Mouse (Mus musculus) gastrocnemius, adult 8-10 months (tissue): ENCODE data around the gene Rpl38. TPM values are rescaled to one million over a fixed set of nuclear protein-coding genes. Genes with fewer than 3 reads are reported as not detected.

Source experiments
- DNase-seq, 2 experiments: peaks; one replicate each; pipeline ENCODE4 v3.0.0; 2022; ENCODE audit warnings: low spot score in 2 of 2
- total RNA-seq, 4 experiments: library from RNA; stranded (reverse); gene quantifications; 2 replicates each; pipeline ENCODE4 v1.2.4; 2022

The Rpl38 gene
- 100 to 1,000 TPM; 528 to 780 (median 621) TPM for total RNA-seq

DNA sequence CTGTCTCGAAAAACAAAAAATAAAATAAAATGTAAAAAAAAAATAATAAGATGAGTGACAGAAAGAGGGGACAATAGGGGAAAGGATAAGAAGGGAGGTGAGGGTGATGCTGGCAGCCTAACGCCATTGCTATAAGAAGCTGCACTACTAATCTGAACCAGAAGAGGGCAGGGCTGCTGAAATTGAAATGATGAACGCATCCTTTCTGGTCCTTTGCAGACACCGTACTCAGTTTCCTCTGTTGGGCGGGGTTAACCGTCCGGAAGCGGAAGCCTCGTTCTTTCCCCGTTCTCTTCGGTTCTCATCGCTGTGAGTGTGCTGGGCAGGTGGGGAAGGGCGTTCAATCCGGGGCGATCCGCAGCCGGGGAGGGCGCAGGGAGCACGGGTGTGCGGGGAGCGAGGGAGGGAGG, at the start of gene Rpl38:
Rpl38 (plus strand) TSS at position 224 of the 410 bp plus-strand sequence.
- peak; percentile 86 for DNase-seq

DNA sequence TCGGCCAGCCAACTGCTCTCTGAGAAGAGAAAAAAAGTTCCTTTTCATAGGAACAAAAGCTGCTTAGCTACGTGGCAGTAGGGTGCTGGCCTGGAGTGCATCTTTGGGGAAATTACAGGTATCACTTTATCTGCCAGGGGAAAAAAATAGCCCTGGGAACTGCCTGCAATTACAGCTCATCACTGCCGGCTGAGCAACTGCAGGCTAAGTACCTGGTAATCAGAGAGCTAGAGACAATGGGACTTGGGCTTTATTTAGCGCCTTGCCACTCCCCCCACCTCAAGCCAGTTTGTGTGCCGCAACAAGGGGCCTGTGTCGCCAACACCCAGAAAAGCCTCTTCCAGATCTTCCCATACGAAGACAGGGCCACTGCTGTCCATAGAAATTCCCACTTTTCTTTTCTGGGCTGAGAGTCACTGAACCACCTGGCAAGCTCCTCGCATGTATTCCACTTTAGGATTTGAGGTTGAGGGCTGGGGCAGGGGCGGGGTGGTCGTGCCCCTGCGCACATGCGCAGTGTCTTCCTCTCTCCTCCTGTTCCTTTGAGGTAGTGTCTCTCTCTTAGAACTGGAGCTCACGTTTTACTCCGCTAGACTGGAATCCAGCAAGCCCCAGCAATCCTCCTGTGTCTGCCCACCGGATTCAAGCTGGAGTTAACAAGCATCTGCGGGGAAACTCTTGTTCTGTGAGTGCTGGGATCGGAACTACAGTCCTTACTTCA, 49.5 kb upstream of the Rpl38 start:
- no peak for DNase-seq

DNA sequence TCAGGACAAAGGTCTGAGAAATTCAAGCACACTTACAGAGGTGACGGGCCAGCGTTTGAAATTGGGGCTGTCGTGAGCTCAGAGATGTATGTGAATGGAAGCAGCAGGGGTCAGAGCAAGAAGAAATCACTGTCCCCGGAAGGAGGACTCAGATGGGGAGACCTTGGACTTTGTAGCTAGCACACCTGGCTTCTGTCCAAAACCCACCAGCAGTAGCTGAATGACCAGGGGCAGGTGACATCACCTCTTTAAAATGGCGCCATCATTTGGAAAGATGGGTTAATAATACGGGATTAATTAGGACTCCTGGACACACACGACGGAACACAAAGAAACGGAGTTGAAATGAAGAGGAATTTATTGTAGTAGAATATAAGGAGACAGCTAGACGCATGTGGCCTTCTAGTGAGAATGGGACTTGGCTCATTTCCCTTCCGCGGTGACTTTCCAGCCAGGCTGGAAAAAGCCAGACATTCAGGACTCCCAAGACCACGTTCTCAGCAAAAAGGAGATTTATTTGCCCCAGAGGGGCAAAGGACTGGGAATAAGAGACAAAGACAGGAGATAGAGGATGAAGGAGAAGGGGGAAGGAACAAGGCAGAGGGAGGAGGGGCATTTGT, 42.1 kb upstream of the Rpl38 start:
- DNase-seq, result no peak

DNA sequence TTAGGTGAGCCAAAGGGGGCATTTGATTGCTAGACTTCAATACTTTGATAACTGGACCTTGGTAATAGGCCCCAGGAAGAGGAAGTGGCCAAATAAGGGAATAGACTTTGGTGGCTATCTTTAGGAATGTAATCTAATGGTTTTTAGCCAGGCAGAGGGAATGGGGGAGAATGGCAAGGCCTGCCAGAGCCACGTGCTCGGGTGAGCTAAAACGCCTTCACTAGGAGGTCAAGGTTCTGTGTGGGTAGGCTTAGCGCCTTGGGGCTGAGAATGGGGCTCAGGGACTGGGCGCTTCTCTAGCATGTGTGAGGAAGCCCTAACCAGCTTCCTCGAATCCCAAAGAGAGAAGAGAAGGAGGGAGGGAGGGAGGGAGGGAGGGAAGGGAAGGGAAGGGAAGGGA, 41.3 kb upstream of the Rpl38 start:
- DNase-seq, result no peak

DNA sequence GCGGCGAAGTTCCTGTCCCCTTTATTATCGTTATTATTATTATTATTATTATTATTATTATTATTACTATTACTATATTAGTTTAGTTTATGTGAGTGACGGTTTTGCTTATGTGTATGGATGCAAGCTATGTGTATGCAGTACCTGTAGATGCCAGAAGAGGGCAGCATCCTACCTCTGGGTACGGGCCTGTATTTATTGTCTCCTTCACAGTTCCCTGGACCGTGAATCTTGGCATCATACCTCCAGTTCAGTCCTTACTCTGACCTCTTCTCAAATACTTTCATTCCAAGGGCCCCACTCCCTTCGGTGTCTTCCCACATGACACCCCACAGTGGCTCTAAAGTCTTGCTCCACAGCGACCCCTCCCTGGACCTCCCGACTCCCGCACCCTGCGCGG, 40.3 kb upstream of the Rpl38 start:
- no peak for DNase-seq

DNA sequence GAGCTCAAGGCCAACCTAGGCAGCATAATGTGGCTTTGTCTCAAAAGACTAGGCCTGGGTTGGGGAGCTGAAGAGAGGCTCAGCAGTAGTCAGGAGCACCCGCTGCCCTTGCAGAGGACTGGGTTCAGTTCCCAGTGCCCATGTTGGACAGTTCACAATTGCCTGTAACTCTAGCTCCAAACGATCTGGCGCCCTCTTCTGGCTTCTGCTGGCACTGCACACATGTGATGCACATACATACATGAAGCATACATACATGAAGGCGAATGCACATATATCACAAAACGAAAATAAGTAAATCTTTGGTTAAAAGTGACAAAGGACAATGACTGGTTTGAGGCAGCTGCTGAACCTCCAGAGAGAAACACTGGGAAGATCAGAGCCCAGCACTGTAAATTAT, 38.3 kb upstream of the Rpl38 start:
- DNase-seq, result no peak

DNA sequence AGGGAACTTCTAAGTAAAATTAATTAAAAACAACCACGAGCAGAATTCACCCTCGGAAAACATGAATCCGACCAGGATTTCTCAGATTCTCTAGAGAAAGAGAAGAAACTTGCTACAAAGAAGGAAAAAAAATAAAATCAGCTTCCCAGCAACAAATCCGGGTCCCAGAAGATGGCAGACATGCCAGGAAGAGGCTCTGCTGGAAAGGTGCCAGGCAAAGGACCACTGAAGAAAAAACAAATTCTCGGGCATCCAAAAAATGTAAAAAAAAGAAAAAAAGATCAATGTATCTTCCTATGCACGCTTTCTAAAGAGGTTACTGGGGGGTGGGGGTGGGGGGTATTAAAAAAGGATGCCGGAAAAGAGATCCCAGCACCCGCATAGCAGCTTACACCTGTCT, 36.1 kb upstream of the Rpl38 start:
- no peak for DNase-seq

DNA sequence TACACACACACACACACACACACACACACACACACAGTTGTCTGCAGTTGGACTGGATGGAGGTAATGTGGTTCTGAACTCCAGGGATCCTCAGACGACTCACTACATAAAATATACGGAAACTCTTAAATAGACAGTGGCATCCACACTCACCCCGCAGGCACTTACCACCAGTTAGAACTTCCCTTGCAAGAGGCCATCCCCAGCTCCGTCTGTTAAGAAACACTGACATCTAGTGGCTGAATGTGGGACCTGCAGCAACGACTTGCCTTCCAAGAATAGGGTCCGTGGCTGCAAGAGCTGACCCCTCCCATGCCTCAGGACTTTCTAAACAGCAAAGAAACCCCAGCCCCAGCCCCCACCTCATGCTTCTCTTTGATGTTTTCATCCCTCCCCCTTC, 32.0 kb upstream of the Rpl38 start:
- peak; percentile 47 to 54 for DNase-seq

DNA sequence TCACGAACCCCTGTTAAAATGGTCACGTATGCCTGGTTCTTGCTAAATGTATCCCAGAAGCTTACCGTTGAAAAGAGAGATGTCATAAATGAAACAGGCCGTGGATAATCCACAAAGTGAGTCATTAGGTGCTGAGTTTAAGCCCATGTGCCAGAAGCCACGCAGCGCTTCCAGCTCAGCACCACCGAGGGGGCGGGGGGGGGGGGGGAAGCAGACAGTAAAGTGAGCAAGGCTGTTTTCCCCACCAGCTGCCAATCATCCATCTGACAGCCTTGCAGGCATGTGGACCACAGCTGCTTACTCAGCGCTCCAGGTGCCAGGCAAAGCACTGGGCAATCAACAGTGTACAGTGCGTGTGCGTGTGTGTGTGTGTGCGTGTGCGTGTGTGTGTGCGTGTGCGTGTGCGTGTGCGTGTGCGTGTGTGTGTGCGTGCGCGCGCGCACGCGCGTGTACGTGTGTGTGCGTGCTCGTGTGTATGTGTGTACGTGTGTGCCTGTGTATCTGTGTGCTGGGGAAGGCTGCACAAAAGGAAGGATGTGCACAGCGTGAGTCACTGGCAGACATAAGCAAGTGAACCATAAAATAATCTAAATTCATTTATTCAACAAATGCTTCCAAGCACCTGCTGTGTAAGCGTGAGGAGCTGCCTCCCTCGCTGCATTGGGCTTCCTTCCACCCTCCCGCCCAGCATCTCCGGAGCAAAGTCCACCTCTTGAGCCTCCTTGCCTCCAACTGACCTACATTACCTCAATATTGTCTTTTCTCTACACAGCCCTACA, 31.4 kb upstream of the Rpl38 start:
- DNase-seq, result no peak

DNA sequence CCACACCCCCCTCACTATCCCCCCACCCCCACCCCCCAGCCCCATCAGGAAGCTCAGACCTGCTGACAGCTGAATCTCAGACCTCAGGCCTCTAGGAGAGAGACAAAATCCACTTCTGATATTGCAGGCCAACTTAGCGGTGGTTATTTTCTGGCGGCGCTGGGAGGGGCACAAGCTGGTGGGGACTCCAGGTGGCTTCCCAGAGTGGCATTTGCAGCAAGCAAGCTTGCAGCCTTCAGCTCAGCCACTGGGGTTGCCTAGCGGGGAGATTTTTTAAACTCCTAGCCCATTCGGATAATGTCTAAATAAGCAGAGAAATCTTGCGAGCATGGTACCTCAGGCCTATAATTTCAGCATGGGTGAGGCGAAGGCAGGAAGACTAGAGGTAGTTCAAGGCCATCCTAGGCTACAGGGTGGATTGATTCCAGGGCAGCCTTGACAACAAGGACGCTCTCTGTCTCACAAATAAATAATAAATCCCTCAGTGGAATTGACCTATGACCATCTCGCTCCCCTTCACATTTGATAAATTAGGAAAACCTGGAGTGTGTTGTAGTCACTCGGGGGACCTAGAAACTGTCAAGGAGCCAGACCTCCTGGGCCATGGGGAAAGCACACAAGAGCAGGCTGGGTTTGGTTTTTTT, 29.6 kb upstream of the Rpl38 start:
- no peak for DNase-seq

DNA sequence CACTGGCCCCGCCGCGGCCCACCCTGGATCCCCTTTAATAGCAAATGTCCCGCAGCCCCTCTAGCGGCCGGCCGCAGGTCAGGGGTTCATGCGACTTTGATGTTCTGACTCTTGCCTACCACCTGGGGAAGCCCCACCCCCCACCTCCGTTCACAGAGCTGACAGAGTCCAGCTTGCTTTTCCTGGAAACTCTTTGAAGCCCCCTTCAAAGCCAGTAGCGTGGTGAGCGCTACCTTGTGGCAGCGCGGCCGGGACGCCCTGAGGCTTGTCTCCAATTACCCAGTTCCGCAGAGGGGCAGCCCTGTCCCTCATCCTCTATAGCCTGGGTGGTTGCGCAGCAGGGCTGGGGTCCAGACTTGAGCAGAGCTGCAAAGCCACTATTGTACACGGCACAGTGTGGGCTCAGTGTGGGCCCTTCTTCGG, 28.6 kb upstream of the Rpl38 start:
- DNase-seq, result no peak

DNA sequence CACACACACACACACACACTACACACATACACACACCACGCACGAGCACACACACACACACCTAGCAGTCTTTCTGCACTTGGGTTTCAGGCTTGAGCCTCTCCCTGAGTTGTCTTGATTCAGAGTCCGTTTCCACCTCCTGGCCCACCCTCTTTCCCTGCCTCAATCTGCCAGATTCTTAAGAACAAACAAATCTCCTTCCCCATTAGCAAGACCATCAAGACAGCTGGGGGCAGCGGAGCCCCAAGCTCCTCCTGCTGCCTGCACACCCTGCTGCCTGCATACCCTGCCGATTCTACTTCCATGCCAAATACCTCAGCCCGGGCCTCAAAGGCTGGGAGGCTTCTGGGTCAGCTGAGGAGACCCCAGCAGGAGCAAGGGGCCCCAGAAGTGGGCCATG, 27.7 kb upstream of the Rpl38 start:
- no peak for DNase-seq

DNA sequence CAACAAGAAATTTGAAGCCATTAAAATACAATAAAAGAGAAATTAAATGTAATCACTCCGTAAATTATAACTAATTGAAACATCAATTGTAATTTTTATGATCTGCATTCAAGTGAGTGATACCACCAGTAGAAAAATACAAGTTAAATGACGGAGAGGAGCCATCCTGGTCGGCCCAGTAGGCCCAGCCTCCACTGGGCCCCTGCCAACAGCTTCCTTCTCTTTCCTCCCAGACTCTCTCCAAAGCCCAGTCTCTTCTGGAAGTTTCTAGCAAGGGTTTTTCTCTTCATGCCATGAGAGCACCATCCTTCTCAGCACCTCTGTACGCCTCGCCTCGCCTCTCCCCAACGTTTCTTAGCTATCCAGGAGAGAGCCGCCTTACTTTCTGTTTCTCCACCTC, 27.2 kb upstream of the Rpl38 start:
- no peak for DNase-seq

DNA sequence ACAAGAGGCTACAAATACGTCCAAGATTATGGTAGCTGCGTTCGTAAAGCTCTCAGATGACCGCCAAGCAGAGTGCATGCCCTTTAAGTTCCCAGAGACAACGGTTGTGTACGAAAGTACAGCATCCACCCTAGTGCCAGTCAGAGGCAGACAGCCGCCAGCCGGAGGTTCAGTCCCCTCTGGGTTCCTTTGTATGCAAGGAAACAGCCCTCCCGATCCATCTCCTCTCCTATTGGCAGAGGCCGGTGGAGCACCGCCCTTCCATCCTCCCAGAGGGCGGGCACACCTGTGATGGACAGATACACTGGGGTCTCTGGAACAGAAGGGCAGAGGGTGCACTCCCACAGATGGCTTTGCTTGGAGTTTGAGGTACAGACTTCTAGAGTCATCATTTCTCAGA, 26.1 kb upstream of the Rpl38 start:
- DNase-seq, result no peak

DNA sequence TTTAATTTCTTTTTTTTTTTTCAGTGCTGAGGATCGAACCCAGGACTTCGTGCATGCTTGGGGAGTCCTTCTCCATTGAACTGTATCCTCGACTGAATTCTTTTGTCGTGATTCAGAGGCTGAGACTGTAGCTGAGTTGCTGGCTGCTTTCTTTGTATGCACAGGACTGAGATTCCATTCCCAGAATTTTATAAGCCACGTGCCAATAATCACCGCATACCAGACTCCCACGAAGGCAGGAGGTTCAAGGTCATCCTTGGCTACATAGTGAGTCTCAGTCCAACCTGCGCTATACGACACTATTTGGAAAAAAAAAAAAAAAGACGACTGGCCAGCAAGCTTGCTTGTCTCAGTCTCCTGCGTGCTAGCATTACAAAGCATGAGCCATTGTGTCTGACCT, 25.4 kb upstream of the Rpl38 start:
- DNase-seq, result no peak

DNA sequence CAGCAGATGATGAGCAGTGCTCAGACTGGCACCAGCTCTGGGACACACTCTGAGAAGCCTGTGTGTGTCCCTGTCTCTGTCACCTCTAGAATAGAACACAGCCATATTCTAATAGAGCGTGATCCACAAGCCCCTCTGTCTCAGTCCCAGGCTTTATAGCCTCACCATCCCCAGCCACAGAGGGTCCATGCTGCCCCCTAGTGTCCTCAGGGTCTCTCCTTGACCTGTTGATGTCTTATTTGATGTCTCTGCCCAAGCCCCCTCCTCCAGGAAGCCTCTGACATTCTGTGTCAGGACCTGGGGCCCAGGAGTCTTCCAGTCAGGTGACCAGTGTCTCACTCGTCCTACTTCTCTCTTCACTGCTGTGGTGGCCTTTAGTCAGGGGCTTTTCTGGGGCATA, 24.2 kb upstream of the Rpl38 start:
- no peak for DNase-seq

DNA sequence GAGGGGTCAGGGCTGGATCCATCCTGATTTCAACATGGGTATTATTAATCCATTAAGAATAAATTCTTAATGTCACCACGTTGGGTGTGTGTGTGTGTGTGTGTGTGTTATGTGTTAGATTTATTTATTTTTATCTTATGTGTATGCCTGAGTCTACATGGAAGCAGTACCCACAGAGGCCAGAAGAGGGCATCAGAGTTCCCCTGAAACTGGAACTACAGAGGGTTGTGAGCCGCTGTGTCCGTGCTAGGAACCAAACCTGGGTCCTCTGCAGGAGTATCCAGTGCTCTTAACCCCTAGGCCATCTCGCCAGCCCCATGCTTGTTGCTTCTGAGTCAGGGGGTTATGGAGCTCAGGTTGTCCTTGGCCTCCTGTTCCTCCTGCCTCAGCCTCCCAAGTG, 18.8 kb upstream of the Rpl38 start:
- no peak for DNase-seq

DNA sequence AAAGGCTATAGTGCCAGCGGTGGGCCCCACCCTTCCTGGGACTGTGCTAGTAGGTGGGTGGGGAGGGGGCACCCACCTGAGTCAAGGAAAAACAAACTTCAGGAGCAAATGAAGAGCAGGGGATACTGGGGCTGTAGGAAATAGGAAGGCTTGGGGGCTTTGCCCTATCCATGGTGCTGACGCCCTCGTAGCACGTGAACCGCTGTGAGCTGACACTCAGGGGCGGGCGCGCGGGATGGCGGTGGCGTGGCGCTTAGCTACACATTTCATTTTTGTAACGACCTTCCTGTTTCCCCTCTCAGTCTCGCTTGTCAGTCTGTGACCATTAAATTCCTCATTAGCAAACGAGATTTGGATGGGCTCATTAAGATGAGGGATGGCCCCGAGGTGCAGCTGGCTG, 15.8 kb upstream of the Rpl38 start:
- no peak for DNase-seq

DNA sequence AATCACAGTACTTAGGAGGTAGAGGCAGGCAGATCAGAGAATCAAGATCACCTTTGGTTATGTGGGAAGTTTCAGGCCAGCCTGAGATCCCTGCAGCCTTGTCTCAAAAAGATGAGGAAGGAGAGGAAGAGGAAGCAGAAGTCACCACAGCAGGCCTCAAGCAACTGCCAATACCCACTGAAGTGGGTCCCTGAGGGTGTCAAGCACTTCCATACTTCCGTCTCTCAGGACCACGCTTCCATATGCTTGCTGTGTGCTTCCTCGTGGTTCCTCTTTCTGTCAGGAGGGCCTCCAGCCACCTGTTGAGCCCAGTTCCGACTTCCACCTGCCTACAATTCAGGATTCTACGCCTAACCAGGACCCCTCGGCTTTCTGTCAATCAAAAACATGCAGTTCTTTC, 14.7 kb upstream of the Rpl38 start:
- no peak for DNase-seq

DNA sequence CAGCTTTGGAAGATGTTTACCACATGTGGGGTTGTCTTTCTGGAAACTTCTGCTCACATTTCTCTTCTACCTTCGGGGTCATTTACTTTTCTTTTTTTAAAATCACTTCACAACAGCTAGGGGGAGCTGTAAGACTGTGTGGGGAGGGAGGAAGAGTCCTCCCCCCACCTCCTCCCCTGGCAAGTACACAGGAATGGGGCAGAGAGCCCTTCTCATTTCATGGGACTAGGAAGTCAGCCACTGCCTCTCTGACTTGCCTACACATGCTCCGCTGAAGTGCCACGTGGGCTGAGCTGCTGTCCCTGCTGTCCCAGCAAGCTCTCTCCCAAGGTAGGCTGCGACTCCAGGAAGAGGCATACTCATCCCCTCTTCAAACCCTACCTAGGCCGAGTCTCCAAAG, 13.8 kb upstream of the Rpl38 start:
- peak; percentile 55 to 68 for DNase-seq

DNA sequence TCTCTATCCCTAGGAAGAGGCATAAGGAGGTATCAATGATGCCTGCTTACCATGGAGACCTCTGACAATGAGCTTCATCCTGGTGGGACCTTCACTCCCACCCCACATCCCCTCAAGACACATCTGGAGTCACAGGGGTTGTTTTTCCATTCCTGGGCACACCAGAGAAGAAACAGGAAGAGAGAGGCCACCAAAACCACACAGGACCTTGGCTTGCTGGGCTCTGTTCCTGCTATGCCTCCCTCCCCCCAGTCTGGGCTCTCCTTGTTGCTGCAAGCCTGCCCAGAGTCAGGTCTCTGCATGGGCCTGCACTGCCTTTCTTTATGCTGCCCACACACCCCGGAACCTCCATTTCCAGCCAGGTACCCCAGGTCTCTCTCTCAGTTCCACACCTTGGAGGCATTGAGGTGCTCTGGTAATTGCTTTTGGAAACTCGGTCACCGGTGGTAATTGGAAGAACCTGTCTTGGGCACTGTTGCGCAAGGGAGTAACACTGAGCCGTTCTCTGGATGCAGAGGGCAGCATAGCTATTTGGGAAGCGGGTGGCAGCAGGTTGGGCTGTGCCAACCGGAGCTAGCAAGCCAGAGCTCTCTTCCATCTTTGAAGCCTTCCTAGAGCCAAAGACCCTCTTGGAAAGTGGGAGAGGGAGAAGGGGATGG, 12.8 kb upstream of the Rpl38 start:
- DNase-seq, result peak in 1 of 2 experiments; percentile 53
